Mouse (Mus musculus): ENCODE data around the gene Anks1b. TPM values are rescaled to one million over a fixed set of nuclear protein-coding genes. Genes with fewer than 3 reads are reported as not detected.

Anks1b gene
- polyA plus RNA-seq, 1 experiment from 2014 or later = 1.8 TPM

- H3K4me3 ChIP-seq (ENCODE audit: low read depth, low read length) = no peak overlapping the region
- no peaks in the 10 kb centered on the region for H3K4me1 ChIP-seq (replicated peaks; ENCODE audit: control insufficient read depth, insufficient read depth)
- no peaks in the 10 kb centered on the region for H3K9me3 ChIP-seq (ENCODE audit: control insufficient read depth, low read length)
- TF ChIP-seq CTCF (IDR thresholded peaks at IDR 0.05; ENCODE audit: low read depth) (no peak), EP300 (optimal IDR thresholded peaks at IDR 0.05) (no peak)
- no peak overlapping the region for H3K27ac ChIP-seq (replicated peaks)
- no peak overlapping the region for H3K4me2 ChIP-seq (replicated peaks; ENCODE audit: low read depth)
- no peak for ATAC-seq (ENCODE audit: low FRiP score, low TSS enrichment)
- no peak for DNase-seq (ENCODE audit: low spot score)
- H3K27me3 ChIP-seq (ENCODE audit: control insufficient read depth, insufficient read depth, low read length) = no peaks in the 10 kb centered on the region
- no peak overlapping the region for H3K9ac ChIP-seq (ENCODE audit: low read length)
- H3K36me3 ChIP-seq (ENCODE audit: control insufficient read depth, insufficient read depth, low read length) = no peaks in the 10 kb centered on the region
- WGBS = 51% methylated on average over 5 of the region's 5 CpGs
Measured at GRCm38 (mm10) chr10:90431527-90431926, 558.2 kb downstream of the Anks1b start.

GRCm38 (mm10) chr10:90431974-90432373, 558.7 kb downstream of the Anks1b start:
- Histone ChIP-seq H3K4me1 (replicated peaks; ENCODE audit: control insufficient read depth, insufficient read depth) (no peaks in the 10 kb centered on the region), H3K36me3 (ENCODE audit: control insufficient read depth, insufficient read depth, low read length) (no peaks in the 10 kb centered on the region), H3K27ac (replicated peaks) (no peak overlapping the region), H3K27me3 (ENCODE audit: control insufficient read depth, insufficient read depth, low read length) (no peaks in the 10 kb centered on the region), H3K4me2 (replicated peaks; ENCODE audit: low read depth) (no peak overlapping the region), H3K4me3 (ENCODE audit: low read depth, low read length) (no peak overlapping the region), H3K9me3 (ENCODE audit: control insufficient read depth, low read length) (no peaks in the 10 kb centered on the region), H3K9ac (ENCODE audit: low read length) (no peak overlapping the region)
- WGBS = 62% methylated on average over 9 of the region's 9 CpGs
- DNase-seq (ENCODE audit: low spot score) (no peak), ATAC-seq (ENCODE audit: low FRiP score, low TSS enrichment) (no peak)
- TF ChIP-seq EP300 (optimal IDR thresholded peaks at IDR 0.05) (no peak), CTCF (IDR thresholded peaks at IDR 0.05; ENCODE audit: low read depth) (no peak)

- Histone ChIP-seq H3K9me3 (ENCODE audit: control insufficient read depth, low read length) (no peaks in the 10 kb centered on the region), H3K27me3 (ENCODE audit: control insufficient read depth, insufficient read depth, low read length) (no peaks in the 10 kb centered on the region), H3K4me3 (ENCODE audit: low read depth, low read length) (no peak overlapping the region), H3K9ac (ENCODE audit: low read length) (no peak overlapping the region), H3K36me3 (ENCODE audit: control insufficient read depth, insufficient read depth, low read length) (no peaks in the 10 kb centered on the region), H3K27ac (replicated peaks) (no peak overlapping the region), H3K4me2 (replicated peaks; ENCODE audit: low read depth) (no peak overlapping the region), H3K4me1 (replicated peaks; ENCODE audit: control insufficient read depth, insufficient read depth) (no peaks in the 10 kb centered on the region)
- DNase-seq (ENCODE audit: low spot score) (no peak), ATAC-seq (ENCODE audit: low FRiP score, low TSS enrichment) (no peak)
- TF ChIP-seq EP300 (optimal IDR thresholded peaks at IDR 0.05) (no peak), CTCF (IDR thresholded peaks at IDR 0.05; ENCODE audit: low read depth) (no peak)
- WGBS = 71% methylated on average over 12 of the region's 12 CpGs
Measured at GRCm38 (mm10) chr10:90432479-90432878, 559.2 kb downstream of the Anks1b start.

- ATAC-seq (ENCODE audit: low FRiP score, low TSS enrichment) (no peak), DNase-seq (ENCODE audit: low spot score) (no peak)
- Histone ChIP-seq H3K9me3 (ENCODE audit: control insufficient read depth, low read length) (no peaks in the 10 kb centered on the region), H3K27ac (replicated peaks) (no peak overlapping the region), H3K36me3 (ENCODE audit: control insufficient read depth, insufficient read depth, low read length) (no peaks in the 10 kb centered on the region), H3K4me1 (replicated peaks; ENCODE audit: control insufficient read depth, insufficient read depth) (no peaks in the 10 kb centered on the region), H3K4me3 (ENCODE audit: low read depth, low read length) (no peak overlapping the region), H3K27me3 (ENCODE audit: control insufficient read depth, insufficient read depth, low read length) (no peaks in the 10 kb centered on the region), H3K4me2 (replicated peaks; ENCODE audit: low read depth) (no peak overlapping the region), H3K9ac (ENCODE audit: low read length) (no peak overlapping the region)
- TF ChIP-seq CTCF (IDR thresholded peaks at IDR 0.05; ENCODE audit: low read depth) = no peak
- no peak for TF ChIP-seq EP300 (optimal IDR thresholded peaks at IDR 0.05)
- WGBS = 66% methylated on average over 4 of the region's 4 CpGs
Measured at GRCm38 (mm10) chr10:90441036-90441435, 567.7 kb downstream of the Anks1b start.

GRCm38 (mm10) chr10:90441656-90442055, 568.3 kb downstream of the Anks1b start:
- no peak for TF ChIP-seq EP300 (optimal IDR thresholded peaks at IDR 0.05)
- no peak for TF ChIP-seq CTCF (IDR thresholded peaks at IDR 0.05; ENCODE audit: low read depth)

GRCm38 (mm10) chr10:90464906-90465305, 591.6 kb downstream of the Anks1b start:
- Histone ChIP-seq H3K36me3 (ENCODE audit: control insufficient read depth, insufficient read depth, low read length) (no peaks in the 10 kb centered on the region), H3K9ac (ENCODE audit: low read length) (no peak overlapping the region), H3K27ac (replicated peaks) (no peak overlapping the region), H3K27me3 (ENCODE audit: control insufficient read depth, insufficient read depth, low read length) (no peaks in the 10 kb centered on the region), H3K4me2 (replicated peaks; ENCODE audit: low read depth) (no peak overlapping the region), H3K4me3 (ENCODE audit: low read depth, low read length) (no peak overlapping the region), H3K9me3 (ENCODE audit: control insufficient read depth, low read length) (no peaks in the 10 kb centered on the region), H3K4me1 (replicated peaks; ENCODE audit: control insufficient read depth, insufficient read depth) (no peaks in the 10 kb centered on the region)
- TF ChIP-seq EP300 (optimal IDR thresholded peaks at IDR 0.05) (no peak), CTCF (IDR thresholded peaks at IDR 0.05; ENCODE audit: low read depth) (no peak)
- no peak for ATAC-seq (ENCODE audit: low FRiP score, low TSS enrichment)
- WGBS = 87% methylated on average over 2 of the region's 2 CpGs
- DNase-seq (ENCODE audit: low spot score) = no peak

More at GRCm38 (mm10) chr10:90441656-90442055, 568.3 kb downstream of the Anks1b start:
- DNase-seq (ENCODE audit: low spot score) (no peak), ATAC-seq (ENCODE audit: low FRiP score, low TSS enrichment) (no peak)
- Histone ChIP-seq H3K4me2 (replicated peaks; ENCODE audit: low read depth) (no peak overlapping the region), H3K27me3 (ENCODE audit: control insufficient read depth, insufficient read depth, low read length) (no peaks in the 10 kb centered on the region), H3K9me3 (ENCODE audit: control insufficient read depth, low read length) (no peaks in the 10 kb centered on the region), H3K9ac (ENCODE audit: low read length) (no peak overlapping the region), H3K36me3 (ENCODE audit: control insufficient read depth, insufficient read depth, low read length) (no peaks in the 10 kb centered on the region), H3K27ac (replicated peaks) (no peak overlapping the region), H3K4me1 (replicated peaks; ENCODE audit: control insufficient read depth, insufficient read depth) (no peaks in the 10 kb centered on the region), H3K4me3 (ENCODE audit: low read depth, low read length) (no peak overlapping the region)
- WGBS = 45% methylated on average over 1 of the region's 1 CpGs
